Mouse (Mus musculus): ENCODE data around the gene Klra3. TPM values are rescaled to one million over a fixed set of nuclear protein-coding genes. Genes with fewer than 3 reads are reported as not detected.
"Not testable (repeated sequence)": the region's sequence is repeated elsewhere in the genome, so short reads cannot be mapped to it uniquely, and the experiment has no call there.

Gene Klra3
- total RNA-seq (2012; rRNA removed), result not detected in 2 replicates

- no peak for DNase-seq (ENCODE audit: low read depth, low spot score)
- TF ChIP-seq CHD2 (IDR thresholded peaks at IDR 0.05; ENCODE audit: low read depth, low read length), result no peak
- TF ChIP-seq ZNF384 (IDR thresholded peaks at IDR 0.05; ENCODE audit: low read depth, low read length), result no peak
- no peak for TF ChIP-seq ZC3H11A (IDR thresholded peaks at IDR 0.05; ENCODE audit: borderline replicate concordance, low read depth, low read length)
- no peak for TF ChIP-seq MAFK (IDR thresholded peaks at IDR 0.05; ENCODE audit: insufficient read depth, low read depth, low read length)
- TF ChIP-seq HCFC1 (IDR thresholded peaks at IDR 0.05; ENCODE audit: borderline replicate concordance, insufficient read depth, low read length), result no peak
- in situ Hi-C loops (cut with MboI; ENCODE audit: low sequenced_read_pairs in 2 of 2, unreplicated experiment in 2 of 2), result no loop called here
Measured at GRCm38 (mm10) chr6:130337411-130337810, at the start of gene Klra3. TSS of gene Klra3 (minus strand) at chr6:130337574.

GRCm38 (mm10) chr6:130386750-130387149 lies 49.4 kb upstream of the Klra3 start, which contains the start of gene Klra1:
TSS of gene Klra1 (minus strand) at chr6:130386874.
- no peak within 1 kb of the TSS for H3K4me3 ChIP-seq (ENCODE audit: insufficient read depth in 1 of 2, low read depth in 1 of 2, low read length in 2 of 2, poor library complexity in 1 of 2, severe bottlenecking in 1 of 2)
- TF ChIP-seq ZC3H11A (IDR thresholded peaks at IDR 0.05; ENCODE audit: borderline replicate concordance, low read depth, low read length) (no peak), MAFK (IDR thresholded peaks at IDR 0.05; ENCODE audit: insufficient read depth, low read depth, low read length) (no peak), ZNF384 (IDR thresholded peaks at IDR 0.05; ENCODE audit: low read depth, low read length) (no peak), CHD2 (IDR thresholded peaks at IDR 0.05; ENCODE audit: low read depth, low read length) (no peak), HCFC1 (IDR thresholded peaks at IDR 0.05; ENCODE audit: borderline replicate concordance, insufficient read depth, low read length) (no peak)
- in situ Hi-C loops (cut with MboI; ENCODE audit: low sequenced_read_pairs in 2 of 2, unreplicated experiment in 2 of 2), result loop anchor here (10.0 to 25.0 kb wide), 2 partner anchors 512 to 524 kb away; partner anchors contain the start of genes Gm17631 (in 1 of the 2) and Klra17 (in 1 of the 2)
- no peak for DNase-seq (ENCODE audit: low read depth, low spot score)
- H3K9ac ChIP-seq (ENCODE audit: insufficient read depth, low read depth, low read length, poor library complexity, severe bottlenecking), result no peak within 1 kb of the TSS
- no peaks in the 10 kb centered on the region for H3K36me3 ChIP-seq (ENCODE audit: control insufficient read depth, insufficient read depth, low read length, poor library complexity, severe bottlenecking)
- H3K4me1 ChIP-seq (ENCODE audit: control insufficient read depth in 2 of 2, insufficient read depth in 2 of 2, low read length in 2 of 2, poor library complexity in 1 of 2), result no peaks in the 10 kb centered on the region
- no peaks in the 10 kb centered on the region for H3K9me3 ChIP-seq (ENCODE audit: control insufficient read depth, insufficient read depth, low read depth, low read length)
- no peak within 1 kb of the TSS for H3K27ac ChIP-seq (ENCODE audit: insufficient read depth, low read depth, low read length, poor library complexity, severe bottlenecking)

More at GRCm38 (mm10) chr6:130337411-130337810, at the start of gene Klra3:
- Histone ChIP-seq H3K4me1 (ENCODE audit: control insufficient read depth in 2 of 2, insufficient read depth in 2 of 2, low read length in 2 of 2, poor library complexity in 1 of 2) (no peaks in the 10 kb centered on the region), H3K27ac (ENCODE audit: insufficient read depth, low read depth, low read length, poor library complexity, severe bottlenecking) (no peak within 1 kb of the TSS), H3K9ac (ENCODE audit: insufficient read depth, low read depth, low read length, poor library complexity, severe bottlenecking) (no peak within 1 kb of the TSS), H3K4me3 (ENCODE audit: insufficient read depth in 1 of 2, low read depth in 1 of 2, low read length in 2 of 2, poor library complexity in 1 of 2, severe bottlenecking in 1 of 2) (no peak within 1 kb of the TSS), H3K9me3 (ENCODE audit: control insufficient read depth, insufficient read depth, low read depth, low read length) (no peaks in the 10 kb centered on the region), H3K36me3 (ENCODE audit: control insufficient read depth, insufficient read depth, low read length, poor library complexity, severe bottlenecking) (no peaks in the 10 kb centered on the region)

GRCm38 (mm10) chr6:130385803-130386202 lies 48.4 kb upstream of the Klra3 start:
- Histone ChIP-seq H3K27ac (ENCODE audit: insufficient read depth, low read depth, low read length, poor library complexity, severe bottlenecking) (no peak overlapping the region), H3K9me3 (ENCODE audit: control insufficient read depth, insufficient read depth, low read depth, low read length) (no peaks in the 10 kb centered on the region), H3K36me3 (ENCODE audit: control insufficient read depth, insufficient read depth, low read length, poor library complexity, severe bottlenecking) (no peaks in the 10 kb centered on the region), H3K4me3 (ENCODE audit: insufficient read depth in 1 of 2, low read depth in 1 of 2, low read length in 2 of 2, poor library complexity in 1 of 2, severe bottlenecking in 1 of 2) (no peak overlapping the region), H3K4me1 (ENCODE audit: control insufficient read depth in 2 of 2, insufficient read depth in 2 of 2, low read length in 2 of 2, poor library complexity in 1 of 2) (no peaks in the 10 kb centered on the region), H3K9ac (ENCODE audit: insufficient read depth, low read depth, low read length, poor library complexity, severe bottlenecking) (no peak overlapping the region)
- in situ Hi-C loops (cut with MboI; ENCODE audit: low sequenced_read_pairs in 2 of 2, unreplicated experiment in 2 of 2), result loop anchor here (10.0 to 25.0 kb wide), 2 partner anchors 511 to 524 kb away; partner anchors contain the start of genes Gm17631 (in 1 of the 2) and Klra17 (in 1 of the 2)
- DNase-seq (ENCODE audit: low read depth, low spot score), result no peak
- TF ChIP-seq MAFK (IDR thresholded peaks at IDR 0.05; ENCODE audit: insufficient read depth, low read depth, low read length) (no peak), HCFC1 (IDR thresholded peaks at IDR 0.05; ENCODE audit: borderline replicate concordance, insufficient read depth, low read length) (no peak), ZNF384 (IDR thresholded peaks at IDR 0.05; ENCODE audit: low read depth, low read length) (no peak), ZC3H11A (IDR thresholded peaks at IDR 0.05; ENCODE audit: borderline replicate concordance, low read depth, low read length) (no peak), CHD2 (IDR thresholded peaks at IDR 0.05; ENCODE audit: low read depth, low read length) (no peak)

GRCm38 (mm10) chr6:130382375-130382774 lies 45.0 kb upstream of the Klra3 start:
- in situ Hi-C loops (cut with MboI; ENCODE audit: low sequenced_read_pairs in 2 of 2, unreplicated experiment in 2 of 2), result loop anchor here (10.0 to 25.0 kb wide), 2 partner anchors 508 to 520 kb away; partner anchors contain the start of genes Gm17631 (in 1 of the 2) and Klra17 (in 1 of the 2)
- H3K27ac ChIP-seq (ENCODE audit: insufficient read depth, low read depth, low read length, poor library complexity, severe bottlenecking), result no peak overlapping the region
- no peak overlapping the region for H3K9ac ChIP-seq (ENCODE audit: insufficient read depth, low read depth, low read length, poor library complexity, severe bottlenecking)
- no peak for DNase-seq (ENCODE audit: low read depth, low spot score)
- no peak overlapping the region for H3K4me3 ChIP-seq (ENCODE audit: insufficient read depth in 1 of 2, low read depth in 1 of 2, low read length in 2 of 2, poor library complexity in 1 of 2, severe bottlenecking in 1 of 2)
- H3K9me3 ChIP-seq (ENCODE audit: control insufficient read depth, insufficient read depth, low read depth, low read length), result no peaks in the 10 kb centered on the region
- no peak for TF ChIP-seq HCFC1 (IDR thresholded peaks at IDR 0.05; ENCODE audit: borderline replicate concordance, insufficient read depth, low read length)
- no peak for TF ChIP-seq CHD2 (IDR thresholded peaks at IDR 0.05; ENCODE audit: low read depth, low read length)
- TF ChIP-seq MAFK (IDR thresholded peaks at IDR 0.05; ENCODE audit: insufficient read depth, low read depth, low read length), result no peak
- TF ChIP-seq ZC3H11A (IDR thresholded peaks at IDR 0.05; ENCODE audit: borderline replicate concordance, low read depth, low read length), result no peak
- no peak for TF ChIP-seq ZNF384 (IDR thresholded peaks at IDR 0.05; ENCODE audit: low read depth, low read length)
- no peaks in the 10 kb centered on the region for H3K36me3 ChIP-seq (ENCODE audit: control insufficient read depth, insufficient read depth, low read length, poor library complexity, severe bottlenecking)
- H3K4me1 ChIP-seq (ENCODE audit: control insufficient read depth in 2 of 2, insufficient read depth in 2 of 2, low read length in 2 of 2, poor library complexity in 1 of 2), result no peaks in the 10 kb centered on the region

GRCm38 (mm10) chr6:130345381-130345780 lies 8.0 kb upstream of the Klra3 start:
- H3K36me3 ChIP-seq (ENCODE audit: control insufficient read depth, insufficient read depth, low read length, poor library complexity, severe bottlenecking); H3K4me1 ChIP-seq (ENCODE audit: control insufficient read depth in 2 of 2, insufficient read depth in 2 of 2, low read length in 2 of 2, poor library complexity in 1 of 2); H3K4me3 ChIP-seq (ENCODE audit: insufficient read depth in 1 of 2, low read depth in 1 of 2, low read length in 2 of 2, poor library complexity in 1 of 2, severe bottlenecking in 1 of 2); DNase-seq (ENCODE audit: low read depth, low spot score); H3K27ac ChIP-seq (ENCODE audit: insufficient read depth, low read depth, low read length, poor library complexity, severe bottlenecking); H3K9me3 ChIP-seq (ENCODE audit: control insufficient read depth, insufficient read depth, low read depth, low read length); in situ Hi-C loops (cut with MboI; ENCODE audit: low sequenced_read_pairs in 2 of 2, unreplicated experiment in 2 of 2); H3K9ac ChIP-seq (ENCODE audit: insufficient read depth, low read depth, low read length, poor library complexity, severe bottlenecking): not testable (repeated sequence)

- H3K4me3 ChIP-seq (ENCODE audit: insufficient read depth in 1 of 2, low read depth in 1 of 2, low read length in 2 of 2, poor library complexity in 1 of 2, severe bottlenecking in 1 of 2); H3K9ac ChIP-seq (ENCODE audit: insufficient read depth, low read depth, low read length, poor library complexity, severe bottlenecking); H3K4me1 ChIP-seq (ENCODE audit: control insufficient read depth in 2 of 2, insufficient read depth in 2 of 2, low read length in 2 of 2, poor library complexity in 1 of 2); in situ Hi-C loops (cut with MboI; ENCODE audit: low sequenced_read_pairs in 2 of 2, unreplicated experiment in 2 of 2); H3K36me3 ChIP-seq (ENCODE audit: control insufficient read depth, insufficient read depth, low read length, poor library complexity, severe bottlenecking); DNase-seq (ENCODE audit: low read depth, low spot score); H3K27ac ChIP-seq (ENCODE audit: insufficient read depth, low read depth, low read length, poor library complexity, severe bottlenecking); H3K9me3 ChIP-seq (ENCODE audit: control insufficient read depth, insufficient read depth, low read depth, low read length): not testable (repeated sequence)
Measured at GRCm38 (mm10) chr6:130341973-130342372, 4.6 kb upstream of the Klra3 start.

Measured in ES-E14 (cell line).